Mouse (Mus musculus) heart, embryonic 13.5 days (tissue): ENCODE results near the gene Ccdc39. TPM values are rescaled to one million over a fixed set of nuclear protein-coding genes. Genes with fewer than 3 reads are reported as not detected.
A peak's percentile ranks its signal among the peaks of the same experiment; 100 is the strongest.

Source experiments
- ATAC-seq: fragments of 200-750 bp; cut with Nextera tagmentation; 2 replicates; pipeline ENCODE4 v1.8.0; 2017; ENCODE audit warnings: moderate TSS enrichment; ENCODE audit not compliant: insufficient number of reproducible peaks, low FRiP score, low TSS enrichment; ENCODE audit errors: extremely low read depth
- H3K27ac ChIP-seq: fragments of 300-500 bp; sonication (generic); replicated peaks from 2 replicates; pipeline ENCODE4 v1.5.1; 2015; ENCODE audit warnings: moderate library complexity, mild to moderate bottlenecking, inconsistent platforms
- H3K27me3 ChIP-seq: fragments of 300-500 bp; sonication (generic); replicated peaks from 2 replicates; pipeline ENCODE4 v1.6.1; 2015; ENCODE audit warnings: mild to moderate bottlenecking, inconsistent platforms
- H3K36me3 ChIP-seq: fragments of 300-500 bp; sonication (generic); 2 replicates; pipeline ENCODE4 v1.6.1; 2015; ENCODE audit warnings: mild to moderate bottlenecking, inconsistent platforms
- H3K4me1 ChIP-seq: fragments of 300-500 bp; sonication (generic); 2 replicates; pipeline ENCODE4 v1.6.1; 2015; ENCODE audit warnings: inconsistent platforms
- H3K4me2 ChIP-seq: fragments of 300-500 bp; sonication (generic); 2 replicates; pipeline ENCODE4 v1.6.1; 2015; ENCODE audit warnings: inconsistent platforms, mild to moderate bottlenecking, moderate library complexity
- H3K4me3 ChIP-seq: fragments of 300-500 bp; sonication (generic); 2 replicates; pipeline ENCODE4 v1.5.1; 2015; ENCODE audit warnings: moderate library complexity, mild to moderate bottlenecking, inconsistent platforms
- H3K9ac ChIP-seq: fragments of 300-500 bp; sonication (generic); 2 replicates; pipeline ENCODE4 v1.6.1; 2015; ENCODE audit warnings: inconsistent platforms, mild to moderate bottlenecking, moderate library complexity
- H3K9me3 ChIP-seq: fragments of 300-500 bp; sonication (generic); 2 replicates; pipeline ENCODE4 v1.6.1; 2016; ENCODE audit warnings: inconsistent platforms
- WGBS: fragments of 180-500 bp; shearing (Covaris S2); methylation state at CpG from one replicate; pipeline ENCODE4 v1.1.7; 2015; ENCODE audit warnings: mixed read lengths; 5-methylcytosine and 5-hydroxymethylcytosine counted together
- polyA plus RNA-seq: library from polyadenylated mRNA; unstranded; fragments of >200 nt; fragmentation: Nextera tagmentation; extraction: Ambion mirVana; gene quantifications from 2 replicates; pipeline ENCODE4 v1.2.1, GENCODE M21; 2015

Gene Ccdc39
- 1.1 and 1.4 TPM in 2 replicates for polyA plus RNA-seq

DNA sequence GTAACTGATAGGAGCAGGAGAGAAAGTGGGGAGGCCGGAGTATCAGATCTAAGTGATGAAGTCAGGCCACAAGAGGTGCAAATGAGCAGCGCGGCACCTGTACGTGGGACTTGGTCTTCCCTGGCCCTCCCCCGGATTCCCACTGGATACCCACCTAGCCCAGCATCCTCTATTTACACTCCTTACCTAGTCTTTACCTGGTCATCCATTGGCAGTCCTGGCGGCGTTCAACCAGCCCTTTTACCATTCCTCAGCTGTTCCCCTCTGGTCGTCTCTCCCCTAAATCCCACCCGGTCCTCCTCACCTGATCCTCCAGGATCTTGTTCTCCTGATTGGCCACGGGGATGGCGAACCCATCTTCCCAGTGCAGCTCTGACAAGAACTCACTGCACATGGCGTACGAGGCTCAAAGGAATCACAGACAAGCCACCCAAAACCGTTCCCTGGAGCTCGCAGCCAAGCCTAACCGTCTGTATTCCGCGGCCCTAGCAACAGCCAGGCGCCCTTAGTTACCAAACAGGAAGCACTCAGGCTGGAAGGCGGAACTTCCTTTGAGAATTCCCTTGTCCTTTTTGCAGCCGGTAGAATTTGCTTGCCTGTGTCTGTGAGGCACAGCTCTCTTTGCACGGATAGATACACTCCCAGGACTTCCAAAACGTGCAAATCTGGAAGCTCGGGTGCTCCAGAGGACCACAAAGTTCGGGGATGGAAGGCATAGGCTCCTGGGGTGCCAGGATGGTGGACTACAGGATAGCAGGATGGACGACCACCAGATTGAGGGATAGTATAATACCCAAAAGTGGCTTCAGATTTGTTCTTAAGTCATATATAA is at the start of gene Ccdc39:
Ccdc39 (minus strand) TSS at position 510 of the 832 bp plus-strand sequence.
- Histone ChIP-seq H3K27ac (no peak within 1 kb of the TSS), H3K9ac (peak within 1 kb of the TSS; percentile 84), H3K27me3 (no peaks in the 10 kb centered on the region), H3K36me3 (no peaks in the 10 kb centered on the region), H3K9me3 (peaks cover 4% of the 10 kb centered on the region; the same call in 1 of the 2 replicates), H3K4me2 (peak within 1 kb of the TSS; percentile 85), H3K4me1 (peaks cover 9% of the 10 kb centered on the region), H3K4me3 (peak within 1 kb of the TSS; percentile 55)
- ATAC-seq: no peak
- 4% methylated on average over 26 of the region's 26 CpGs for WGBS

DNA sequence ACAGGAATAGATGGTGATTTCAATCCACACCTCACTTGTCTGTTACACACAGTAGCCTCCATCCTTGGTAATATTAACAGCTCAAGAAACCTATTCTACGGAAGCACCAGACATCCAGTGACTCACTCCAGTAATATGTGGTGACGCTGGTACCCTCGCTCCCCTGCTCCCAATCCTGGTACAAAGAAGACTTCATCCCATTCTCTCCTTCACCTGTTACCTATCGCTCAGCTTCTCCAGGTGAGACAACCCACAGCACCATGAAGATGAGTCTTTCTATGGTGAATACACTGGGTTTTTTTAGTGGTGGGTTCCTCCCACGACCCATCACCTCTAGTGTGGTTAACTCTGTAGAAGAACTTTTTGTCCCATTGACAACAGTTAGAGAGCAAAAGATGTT is 49.3 kb upstream of the Ccdc39 start:
- no peak for ATAC-seq
- 78% methylated on average over 5 of the region's 5 CpGs for WGBS
- Histone ChIP-seq H3K9me3 (no peaks in the 10 kb centered on the region), H3K4me2 (no peak overlapping the region), H3K4me3 (no peak overlapping the region), H3K27ac (no peak overlapping the region), H3K9ac (no peak overlapping the region), H3K36me3 (no peaks in the 10 kb centered on the region), H3K27me3 (no peaks in the 10 kb centered on the region), H3K4me1 (no peaks in the 10 kb centered on the region)

GRCm38 (mm10) chr3:33887438-33887837 is 43.3 kb upstream of the Ccdc39 start:
- H3K4me1 ChIP-seq: no peaks in the 10 kb centered on the region
- H3K36me3 ChIP-seq: no peaks in the 10 kb centered on the region
- no peak for ATAC-seq
- no peaks in the 10 kb centered on the region for H3K9me3 ChIP-seq
- 42% methylated on average over 8 of the region's 8 CpGs for WGBS
- no peaks in the 10 kb centered on the region for H3K27me3 ChIP-seq
- no peak overlapping the region for H3K9ac ChIP-seq
- no peak overlapping the region for H3K27ac ChIP-seq
- no peak overlapping the region for H3K4me3 ChIP-seq
- no peak overlapping the region for H3K4me2 ChIP-seq

DNA sequence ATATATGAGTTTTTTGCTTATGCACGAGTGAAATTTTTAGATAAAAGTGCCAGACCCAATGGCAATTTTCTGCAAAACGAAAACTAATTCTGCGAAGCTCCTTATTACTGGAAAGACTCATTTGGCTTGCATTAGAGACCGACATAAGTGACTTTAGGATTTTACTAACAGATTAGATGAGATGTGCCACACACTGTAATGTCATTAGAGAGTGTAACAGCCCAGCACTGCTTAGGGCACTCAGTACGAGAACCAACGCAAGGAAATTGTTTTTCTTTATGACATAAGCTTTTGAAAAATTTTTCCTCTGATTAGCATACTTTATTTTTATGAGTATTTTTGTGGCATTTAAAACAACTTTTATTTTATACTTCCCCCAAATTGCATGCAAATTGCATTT is 39.0 kb upstream of the Ccdc39 start:
- H3K4me3 ChIP-seq: no peak overlapping the region
- no peak for ATAC-seq
- H3K36me3 ChIP-seq: no peaks in the 10 kb centered on the region
- H3K27ac ChIP-seq: no peak overlapping the region
- H3K9me3 ChIP-seq: peaks cover 4% of the 10 kb centered on the region
- WGBS: 75% methylated on average over 6 of the region's 6 CpGs
- H3K4me2 ChIP-seq: no peak overlapping the region
- H3K27me3 ChIP-seq: no peaks in the 10 kb centered on the region
- no peaks in the 10 kb centered on the region for H3K4me1 ChIP-seq
- no peak overlapping the region for H3K9ac ChIP-seq

GRCm38 (mm10) chr3:33882695-33883094 is 38.6 kb upstream of the Ccdc39 start:
- Histone ChIP-seq H3K27me3 (no peaks in the 10 kb centered on the region), H3K36me3 (no peaks in the 10 kb centered on the region), H3K4me2 (no peak overlapping the region), H3K27ac (no peak overlapping the region), H3K9ac (no peak overlapping the region), H3K4me3 (no peak overlapping the region), H3K9me3 (peaks cover 4% of the 10 kb centered on the region), H3K4me1 (no peaks in the 10 kb centered on the region)
- ATAC-seq: no peak
- 78% methylated on average over 2 of the region's 2 CpGs for WGBS

- 76% methylated on average over 6 of the region's 6 CpGs for WGBS
- Histone ChIP-seq H3K4me3 (no peak overlapping the region), H3K9me3 (peaks cover 4% of the 10 kb centered on the region), H3K27ac (no peak overlapping the region), H3K27me3 (no peaks in the 10 kb centered on the region), H3K9ac (no peak overlapping the region), H3K4me2 (no peak overlapping the region), H3K4me1 (no peaks in the 10 kb centered on the region), H3K36me3 (no peaks in the 10 kb centered on the region)
- ATAC-seq: no peak
Measured at GRCm38 (mm10) chr3:33878661-33879060, 34.6 kb upstream of the Ccdc39 start.

- Histone ChIP-seq H3K4me3 (no peak overlapping the region), H3K4me1 (no peaks in the 10 kb centered on the region), H3K27me3 (no peaks in the 10 kb centered on the region), H3K4me2 (no peak overlapping the region), H3K9ac (no peak overlapping the region), H3K36me3 (no peaks in the 10 kb centered on the region), H3K9me3 (no peaks in the 10 kb centered on the region), H3K27ac (no peak overlapping the region)
- no peak for ATAC-seq
- 62% methylated on average over 12 of the region's 12 CpGs for WGBS
Measured at GRCm38 (mm10) chr3:33874456-33875286, 30.6 kb upstream of the Ccdc39 start.

GRCm38 (mm10) chr3:33873837-33874236 is 29.7 kb upstream of the Ccdc39 start:
- H3K27ac ChIP-seq: no peak overlapping the region
- H3K4me2 ChIP-seq: no peak overlapping the region
- no peak overlapping the region for H3K4me3 ChIP-seq
- no peaks in the 10 kb centered on the region for H3K36me3 ChIP-seq
- WGBS: 67% methylated on average over 7 of the region's 7 CpGs
- ATAC-seq: no peak
- no peaks in the 10 kb centered on the region for H3K4me1 ChIP-seq
- no peak overlapping the region for H3K9ac ChIP-seq
- no peaks in the 10 kb centered on the region for H3K27me3 ChIP-seq
- H3K9me3 ChIP-seq: no peaks in the 10 kb centered on the region

DNA sequence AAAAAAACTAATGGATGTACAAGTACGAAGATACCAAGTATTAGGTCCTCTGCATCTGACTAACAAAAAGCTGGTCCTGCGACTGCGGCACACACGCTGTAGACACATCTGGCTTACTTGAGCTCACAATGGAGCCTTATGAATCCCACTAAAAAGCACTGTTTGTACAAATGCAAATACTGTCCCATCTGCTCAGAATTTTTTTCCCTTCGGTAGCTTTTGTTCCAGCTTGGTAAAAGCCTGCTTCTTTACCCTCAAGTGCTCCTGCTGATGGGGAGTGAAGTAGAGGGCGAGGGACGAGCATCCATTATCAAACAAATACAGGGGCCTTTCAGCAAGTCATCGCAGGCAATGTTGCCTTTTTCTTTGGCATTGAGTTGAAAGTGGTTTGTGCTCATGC is 29.3 kb upstream of the Ccdc39 start:
- Histone ChIP-seq H3K27me3 (no peaks in the 10 kb centered on the region), H3K4me2 (no peak overlapping the region), H3K4me1 (no peaks in the 10 kb centered on the region), H3K27ac (no peak overlapping the region), H3K9me3 (no peaks in the 10 kb centered on the region), H3K9ac (no peak overlapping the region), H3K4me3 (no peak overlapping the region), H3K36me3 (no peaks in the 10 kb centered on the region)
- 77% methylated on average over 8 of the region's 8 CpGs for WGBS
- no peak for ATAC-seq

- H3K9ac ChIP-seq: no peak overlapping the region
- H3K27me3 ChIP-seq: no peaks in the 10 kb centered on the region
- H3K9me3 ChIP-seq: no peaks in the 10 kb centered on the region
- H3K36me3 ChIP-seq: no peaks in the 10 kb centered on the region
- no peak overlapping the region for H3K27ac ChIP-seq
- H3K4me1 ChIP-seq: no peaks in the 10 kb centered on the region
- no peak overlapping the region for H3K4me2 ChIP-seq
- no peak for ATAC-seq
- H3K4me3 ChIP-seq: no peak overlapping the region
Measured at GRCm38 (mm10) chr3:33864000-33864540, 20.0 kb upstream of the Ccdc39 start.

- Histone ChIP-seq H3K4me1 (no peaks in the 10 kb centered on the region), H3K4me3 (no peak overlapping the region), H3K4me2 (no peak overlapping the region), H3K27ac (no peak overlapping the region), H3K9me3 (no peaks in the 10 kb centered on the region), H3K9ac (no peak overlapping the region), H3K27me3 (no peaks in the 10 kb centered on the region), H3K36me3 (no peaks in the 10 kb centered on the region)
- no peak for ATAC-seq
- 75% methylated on average over 3 of the region's 3 CpGs for WGBS
Measured at GRCm38 (mm10) chr3:33858939-33859338, 14.8 kb upstream of the Ccdc39 start.
